Mouse (Mus musculus): ENCODE results near the gene Gm7298.
"Not testable (repeated sequence)": the region's sequence is repeated elsewhere in the genome, so short reads cannot be mapped to it uniquely, and the experiment has no call there.

Gene Gm7298

GRCm38 (mm10) chr6:121732632-121733031 lies at the start of gene Gm7298:
Gene Gm7298 (plus strand): TSS chr6:121732932.
- DNase-seq (ENCODE audit: low read depth): no peak

GRCm38 (mm10) chr6:121828034-121828433 lies 95.3 kb downstream of the Gm7298 start:
- DNase-seq (ENCODE audit: low read depth): no peak

GRCm38 (mm10) chr6:121836361-121836760 lies 103.6 kb downstream of the Gm7298 start:
- no peak for DNase-seq (ENCODE audit: low read depth)

- DNase-seq (ENCODE audit: low read depth): not testable (repeated sequence)
These were observed 105.5 kb downstream of the Gm7298 start, which contains the start of gene Mug1 for GRCm38 (mm10) chr6:121838271-121838670. Gene Mug1 (plus strand): TSS chr6:121838541.
